ENCODE assay signal across 11 mouse cellular contexts in the genomic region with DNA sequence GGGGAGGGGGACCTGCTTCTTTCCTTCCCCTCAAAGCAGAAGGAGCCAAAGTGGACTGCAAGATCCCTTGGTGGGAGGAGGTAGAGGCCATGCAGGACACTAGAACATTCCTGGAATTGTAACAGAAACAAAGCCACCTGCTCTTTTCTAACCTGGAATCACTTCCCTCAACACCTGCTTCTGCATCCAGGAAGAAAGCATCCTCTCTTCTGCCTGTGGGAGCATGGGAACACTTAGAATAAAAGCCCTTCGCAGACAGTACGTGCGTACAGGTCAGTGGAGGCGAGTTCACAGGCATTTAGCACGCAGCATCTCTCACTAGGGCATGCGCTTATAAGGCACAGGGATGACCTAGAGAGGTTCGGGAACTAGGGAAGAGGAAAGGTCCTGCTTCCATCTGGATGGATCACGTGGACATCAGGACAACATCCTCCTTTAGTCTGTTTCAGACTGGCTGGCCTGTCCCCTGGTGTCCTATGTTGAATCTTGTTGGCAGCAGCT. TPM values are rescaled to one million over a fixed set of nuclear protein-coding genes. Genes with fewer than 3 reads are reported as not detected.
DNase-seq lines count a peak whose midpoint lies in the region; ATAC-seq lines count a peak whose summit lies in the region.
"Had no signal": no experiment of that assay in that cellular context is flagged by ENCODE, and none has a peak within 500 bp of the region (broad histone marks: within the 10 kb centered on the region; RNA-seq: fewer than 3 reads in every experiment).

No protein-coding gene starts in this region.

- H3K4me2 ChIP-seq in lung, embryonic 15.5 days, result 0 out of 2 replicates have a peak overlapping the region, but pooled peaks have one; percentile 27
- H3K4me2 ChIP-seq in hindbrain, embryonic 13.5 days, result 0 out of 2 replicates have a peak overlapping the region, but pooled peaks have one; percentile 13
- H3K4me2 ChIP-seq in midbrain, embryonic 16.5 days (ENCODE audit: low read length), result peak overlapping the region; percentile 37; the same call in 1 of the 2 replicates

- no peak overlapping the region for H3K27ac ChIP-seq in lung, embryonic 15.5 days
- 0 out of 2 replicates have a peak overlapping the region, but pooled peaks have one; percentile 30 for H3K27ac ChIP-seq in hindbrain, embryonic 13.5 days
- peak overlapping the region; percentile 45 for H3K27ac ChIP-seq in midbrain, embryonic 16.5 days (ENCODE audit: low read length)
- H3K27ac ChIP-seq: stomach, embryonic 15.5 days had no signal

- H3K4me3 ChIP-seq in lung, embryonic 15.5 days, result no peak overlapping the region
- H3K4me3 ChIP-seq in hindbrain, embryonic 13.5 days, result no peak overlapping the region
- no peak overlapping the region for H3K4me3 ChIP-seq in midbrain, embryonic 16.5 days (ENCODE audit: low read depth, low read length)
- H3K4me3 ChIP-seq: layer of hippocampus, adult 2 months; stomach, embryonic 15.5 days had no signal

- WGBS in lung, embryonic 15.5 days, result 50% methylated on average over 8 of the region's 8 CpGs
- WGBS in hindbrain, embryonic 13.5 days, result 62% methylated on average over 8 of the region's 8 CpGs
- WGBS in midbrain, embryonic 16.5 days, result 42% methylated on average over 8 of the region's 8 CpGs

- ATAC-seq in lung, embryonic 15.5 days (ENCODE audit: borderline replicate concordance, extremely low read depth, low FRiP score, low TSS enrichment), result no peak
- ATAC-seq in hindbrain, embryonic 13.5 days (ENCODE audit: low FRiP score), result peak; percentile 62
- ATAC-seq in midbrain, embryonic 16.5 days, result peak; percentile 61

- H3K9ac ChIP-seq in lung, embryonic 15.5 days, result no peak overlapping the region
- peak overlapping the region; percentile 35; the same call in 1 of the 2 replicates for H3K9ac ChIP-seq in hindbrain, embryonic 13.5 days
- peak overlapping the region; percentile 36; the same call in 1 of the 2 replicates for H3K9ac ChIP-seq in midbrain, embryonic 16.5 days (ENCODE audit: low read depth, low read length)
- H3K9ac ChIP-seq: stomach, embryonic 15.5 days had no signal

- peak; percentile 7 for DNase-seq in embryo, embryonic 10.5 days (ENCODE audit: low spot score)
- DNase-seq in embryo, embryonic 10 days (ENCODE audit: low spot score), result no peak
- DNase-seq in lung, adult 18-20 months, result no peak
- no peak for DNase-seq in adrenal gland, postnatal 10 days
- no peak for DNase-seq in adipocyte (ENCODE audit: low spot score)

- H3K4me1 ChIP-seq in lung, embryonic 15.5 days, result peaks cover 6% of the 10 kb centered on the region; the same call in 1 of the 2 replicates
- peaks cover 13% of the 10 kb centered on the region for H3K4me1 ChIP-seq in hindbrain, embryonic 13.5 days (replicated peaks)
- H3K4me1 ChIP-seq in midbrain, embryonic 16.5 days (ENCODE audit: control insufficient read depth, insufficient read depth, low read length), result peaks cover 10% of the 10 kb centered on the region
- H3K4me1 ChIP-seq: stomach, embryonic 15.5 days had no signal

- no peaks in the 10 kb centered on the region for H3K36me3 ChIP-seq in lung, embryonic 15.5 days
- no peaks in the 10 kb centered on the region for H3K36me3 ChIP-seq in hindbrain, embryonic 13.5 days
- no peaks in the 10 kb centered on the region for H3K36me3 ChIP-seq in midbrain, embryonic 16.5 days (ENCODE audit: control insufficient read depth, insufficient read depth, low read length)
- H3K36me3 ChIP-seq: stomach, embryonic 15.5 days had no signal

- H3K9me3 ChIP-seq in lung, embryonic 15.5 days, result no peaks in the 10 kb centered on the region
- no peaks in the 10 kb centered on the region for H3K9me3 ChIP-seq in hindbrain, embryonic 13.5 days
- no peaks in the 10 kb centered on the region for H3K9me3 ChIP-seq in midbrain, embryonic 16.5 days (replicated peaks; ENCODE audit: control insufficient read depth, low read length, poor library complexity, severe bottlenecking)
- H3K9me3 ChIP-seq: stomach, embryonic 15.5 days had no signal

- no peaks in the 10 kb centered on the region for H3K27me3 ChIP-seq in lung, embryonic 15.5 days
- no peaks in the 10 kb centered on the region for H3K27me3 ChIP-seq in hindbrain, embryonic 13.5 days
- H3K27me3 ChIP-seq in midbrain, embryonic 16.5 days (ENCODE audit: control insufficient read depth, insufficient read depth, low read depth, low read length), result no peaks in the 10 kb centered on the region; the same call in 1 of the 2 replicates
- H3K27me3 ChIP-seq: stomach, embryonic 15.5 days had no signal

RNA-seq across cellular contexts. Expression of a gene that starts 27.7 kb away (rescaled TPM):
- 8.1 and 9.0 TPM in 2 replicates for polyA plus RNA-seq in lung, embryonic 15.5 days (2015; fragmentation: Nextera tagmentation; extraction: Ambion mirVana)
- 7.0 and 8.5 TPM in 2 replicates for polyA plus RNA-seq in hindbrain, embryonic 13.5 days (2015; fragmentation: Nextera tagmentation; extraction: Ambion mirVana)
- 4.0 and 5.5 TPM in 2 replicates for polyA plus RNA-seq in midbrain, embryonic 16.5 days (2015; fragmentation: Nextera tagmentation; extraction: Ambion mirVana)
- 10 to 100 TPM; 52.9 to 65.8 TPM for total RNA-seq in adrenal gland, postnatal 10 days (2021)
- total RNA-seq: MEL had no signal

RNA-seq across cellular contexts. Expression of a gene that starts 54.2 kb away (rescaled TPM):
- 43.9 and 44.2 TPM in 2 replicates for polyA plus RNA-seq in lung, embryonic 15.5 days (2015; fragmentation: Nextera tagmentation; extraction: Ambion mirVana)
- 112 and 118 TPM in 2 replicates for polyA plus RNA-seq in hindbrain, embryonic 13.5 days (2015; fragmentation: Nextera tagmentation; extraction: Ambion mirVana)
- 114 and 116 TPM in 2 replicates for polyA plus RNA-seq in midbrain, embryonic 16.5 days (2015; fragmentation: Nextera tagmentation; extraction: Ambion mirVana)
- 10 to 100 TPM; 51.4 to 62.7 TPM for total RNA-seq in adrenal gland, postnatal 10 days (2021)
